Mouse (Mus musculus) hindbrain, embryonic 16.5 days (tissue): ENCODE data around the gene Glis3. TPM values are rescaled to one million over a fixed set of nuclear protein-coding genes. Genes with fewer than 3 reads are reported as not detected.

Experiments used
- ATAC-seq: fragments of 200-750 bp; cut with Nextera tagmentation; 2 replicates; pipeline ENCODE4 v1.8.0; 2017; ENCODE audit warnings: moderate TSS enrichment, moderate library complexity
- H3K27ac ChIP-seq: fragments of 300-500 bp; sonication (generic); 2 replicates; pipeline ENCODE4 v1.5.1; 2014; ENCODE audit warnings: low read depth, mild to moderate bottlenecking, control low read depth, low read length, moderate library complexity
- H3K27me3 ChIP-seq: fragments of 300-500 bp; sonication (generic); replicated peaks from 2 replicates; pipeline ENCODE4 v1.6.1; 2014; ENCODE audit warnings: low read length; ENCODE audit not compliant: control insufficient read depth, insufficient read depth
- H3K36me3 ChIP-seq: fragments of 300-500 bp; sonication (generic); 2 replicates; pipeline ENCODE4 v1.6.1; 2014; ENCODE audit warnings: mild to moderate bottlenecking, low read length, moderate library complexity, mixed read lengths; ENCODE audit not compliant: control insufficient read depth, insufficient read depth
- H3K4me1 ChIP-seq: fragments of 300-500 bp; sonication (generic); 2 replicates; pipeline ENCODE4 v1.6.1; 2014; ENCODE audit warnings: low read depth, low read length; ENCODE audit not compliant: control insufficient read depth, insufficient read depth
- H3K4me2 ChIP-seq: fragments of 300-500 bp; sonication (generic); 2 replicates; pipeline ENCODE4 v1.6.1; 2014; ENCODE audit warnings: mild to moderate bottlenecking, low read length, control low read depth, moderate library complexity
- H3K4me3 ChIP-seq: fragments of 300-500 bp; sonication (generic); 2 replicates; pipeline ENCODE4 v1.5.1; 2014; ENCODE audit warnings: mild to moderate bottlenecking, low read length, control low read depth, moderate library complexity
- H3K9ac ChIP-seq: fragments of 300-500 bp; sonication (generic); 2 replicates; pipeline ENCODE4 v1.6.1; 2014; ENCODE audit warnings: low read depth, mild to moderate bottlenecking, control low read depth, low read length, moderate library complexity
- H3K9me3 ChIP-seq: fragments of 300-500 bp; sonication (generic); 2 replicates; pipeline ENCODE4 v1.6.1; 2014; ENCODE audit warnings: mild to moderate bottlenecking, low read length, moderate library complexity; ENCODE audit not compliant: control insufficient read depth
- WGBS: fragments of 180-500 bp; shearing (Covaris S2); extraction: QIAGEN DNeasy Blood & Tissue Kit; methylation state at CpG from one replicate; pipeline ENCODE4 v1.1.7; 2014; 5-methylcytosine and 5-hydroxymethylcytosine counted together
- polyA plus RNA-seq: library from polyadenylated mRNA; unstranded; fragments of >200 nt; fragmentation: Nextera tagmentation; extraction: Ambion mirVana; gene quantifications from 2 replicates; pipeline ENCODE4 v1.2.1, GENCODE M21; 2015

Glis3 gene
- polyA plus RNA-seq, 1 experiment from 2014 or later = 2.5 TPM

DNA sequence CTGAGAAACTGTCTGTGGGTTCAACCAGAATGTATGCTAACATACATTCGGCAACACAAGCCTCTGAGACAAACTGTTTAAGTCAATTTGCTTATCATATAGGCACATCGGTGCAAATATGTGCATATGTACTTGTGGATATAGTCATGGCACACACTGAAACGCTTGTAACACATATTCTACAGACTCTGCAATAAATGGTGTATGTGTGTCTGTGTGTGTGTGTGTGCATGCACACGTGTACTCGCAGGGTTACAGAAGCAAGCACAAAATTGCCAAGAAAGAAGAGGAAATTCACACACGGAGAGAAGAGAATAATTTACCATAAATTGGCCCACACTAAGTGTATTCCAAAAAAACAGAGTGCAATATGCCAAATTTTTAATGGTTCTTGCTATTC lies 312.6 kb downstream of the Glis3 start:
- no peaks in the 10 kb centered on the region for H3K27me3 ChIP-seq
- 89% methylated on average over 6 of the region's 6 CpGs for WGBS
- H3K27ac ChIP-seq = no peak overlapping the region
- no peak for ATAC-seq
- no peak overlapping the region for H3K4me2 ChIP-seq
- H3K36me3 ChIP-seq = no peaks in the 10 kb centered on the region
- H3K4me3 ChIP-seq = no peak overlapping the region
- H3K9me3 ChIP-seq = no peaks in the 10 kb centered on the region
- H3K9ac ChIP-seq = no peak overlapping the region
- H3K4me1 ChIP-seq = no peaks in the 10 kb centered on the region

DNA sequence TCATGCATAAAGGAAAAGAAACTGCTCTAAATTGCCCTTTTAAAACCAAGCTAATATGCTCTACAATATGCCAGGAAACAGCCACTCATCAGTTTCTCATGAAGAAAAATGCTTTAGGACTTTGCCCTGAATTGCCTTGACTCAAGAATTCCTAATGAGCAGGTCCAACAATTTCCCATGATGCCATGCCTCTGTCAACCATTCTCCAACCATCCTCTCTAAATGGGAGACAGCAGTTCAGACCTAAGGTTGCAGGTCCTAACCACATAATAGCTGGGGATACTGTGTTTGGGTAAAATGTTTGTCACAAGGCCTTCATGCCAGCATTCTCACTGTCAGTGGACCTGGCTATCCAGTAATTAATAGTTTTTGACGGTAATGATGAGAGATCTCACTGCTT lies 313.1 kb downstream of the Glis3 start:
- no peak for ATAC-seq
- Histone ChIP-seq H3K27me3 (no peaks in the 10 kb centered on the region), H3K9ac (no peak overlapping the region), H3K4me2 (no peak overlapping the region), H3K36me3 (no peaks in the 10 kb centered on the region), H3K4me1 (no peaks in the 10 kb centered on the region), H3K27ac (no peak overlapping the region), H3K9me3 (no peaks in the 10 kb centered on the region), H3K4me3 (no peak overlapping the region)
- 69% methylated on average over 1 of the region's 1 CpGs for WGBS

DNA sequence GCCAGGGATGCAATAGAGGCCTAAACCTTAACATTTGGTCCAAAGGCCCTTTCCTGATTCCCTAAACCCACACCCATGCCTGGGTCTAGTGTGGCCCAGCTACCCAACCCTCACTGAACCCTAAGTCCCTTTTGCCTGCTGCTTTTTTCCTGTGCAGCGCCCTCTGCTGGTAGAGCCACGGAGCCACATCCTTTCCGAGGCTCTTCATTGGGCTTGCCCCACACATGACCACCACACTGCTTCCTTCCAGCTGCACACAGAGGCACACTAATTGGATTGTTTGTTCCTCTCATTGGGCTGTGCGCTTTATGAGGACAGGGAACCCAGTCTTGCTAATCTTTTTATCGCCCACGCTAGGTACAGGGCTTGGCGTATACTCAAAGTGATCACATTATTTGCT lies 314.0 kb downstream of the Glis3 start:
- Histone ChIP-seq H3K9me3 (no peaks in the 10 kb centered on the region), H3K27ac (no peak overlapping the region), H3K4me2 (no peak overlapping the region), H3K4me3 (no peak overlapping the region), H3K27me3 (no peaks in the 10 kb centered on the region), H3K36me3 (no peaks in the 10 kb centered on the region), H3K9ac (no peak overlapping the region), H3K4me1 (no peaks in the 10 kb centered on the region)
- ATAC-seq = no peak
- 50% methylated on average over 7 of the region's 7 CpGs for WGBS

DNA sequence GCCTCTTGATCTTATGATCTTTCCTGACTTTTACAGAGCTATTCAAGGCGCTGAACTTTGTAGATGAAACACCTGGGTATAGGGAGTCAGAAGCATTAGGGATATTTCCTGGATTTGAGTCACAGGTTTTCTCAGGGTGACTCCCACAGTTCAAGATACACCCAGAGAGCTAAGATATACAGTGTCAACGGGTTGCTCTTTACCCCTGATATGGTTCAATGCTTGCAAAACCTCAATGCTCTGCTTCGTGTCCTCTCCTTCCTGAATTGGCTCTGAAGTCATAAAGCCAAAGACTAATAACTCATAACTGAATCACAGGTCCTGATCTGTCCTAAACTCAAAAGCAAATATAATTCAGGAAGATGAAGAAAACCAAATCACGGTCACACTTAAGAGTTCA lies 319.0 kb downstream of the Glis3 start:
- Histone ChIP-seq H3K9ac (no peak overlapping the region), H3K4me1 (no peaks in the 10 kb centered on the region), H3K36me3 (no peaks in the 10 kb centered on the region), H3K9me3 (no peaks in the 10 kb centered on the region), H3K4me3 (no peak overlapping the region), H3K27me3 (no peaks in the 10 kb centered on the region), H3K4me2 (no peak overlapping the region), H3K27ac (no peak overlapping the region)
- WGBS = 93% methylated on average over 4 of the region's 4 CpGs
- no peak for ATAC-seq

DNA sequence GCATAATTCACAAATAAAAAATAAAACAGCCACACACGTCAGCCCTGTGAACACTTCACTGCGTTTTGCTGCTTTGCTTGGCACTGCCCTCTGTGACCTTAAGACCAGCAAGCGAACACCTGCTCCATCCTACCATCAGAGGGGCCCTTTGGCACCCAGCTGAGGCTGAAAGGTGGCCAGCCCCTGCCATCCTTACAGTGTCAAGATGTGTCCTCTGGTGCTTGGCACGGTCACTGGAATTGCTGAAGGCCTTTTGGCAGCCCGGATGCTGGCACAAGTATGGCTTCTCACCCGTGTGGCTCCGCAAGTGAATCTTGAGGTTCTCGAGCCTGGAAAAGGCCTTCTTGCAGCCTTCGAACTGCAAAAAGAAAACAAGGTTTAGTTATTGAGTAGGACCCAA lies 322.3 kb downstream of the Glis3 start:
- ATAC-seq = no peak
- WGBS = 74% methylated on average over 9 of the region's 9 CpGs
- no peaks in the 10 kb centered on the region for H3K4me1 ChIP-seq
- H3K27me3 ChIP-seq = no peaks in the 10 kb centered on the region
- H3K36me3 ChIP-seq = no peaks in the 10 kb centered on the region
- no peak overlapping the region for H3K4me2 ChIP-seq
- no peak overlapping the region for H3K9ac ChIP-seq
- H3K4me3 ChIP-seq = no peak overlapping the region
- H3K27ac ChIP-seq = no peak overlapping the region
- H3K9me3 ChIP-seq = no peaks in the 10 kb centered on the region

DNA sequence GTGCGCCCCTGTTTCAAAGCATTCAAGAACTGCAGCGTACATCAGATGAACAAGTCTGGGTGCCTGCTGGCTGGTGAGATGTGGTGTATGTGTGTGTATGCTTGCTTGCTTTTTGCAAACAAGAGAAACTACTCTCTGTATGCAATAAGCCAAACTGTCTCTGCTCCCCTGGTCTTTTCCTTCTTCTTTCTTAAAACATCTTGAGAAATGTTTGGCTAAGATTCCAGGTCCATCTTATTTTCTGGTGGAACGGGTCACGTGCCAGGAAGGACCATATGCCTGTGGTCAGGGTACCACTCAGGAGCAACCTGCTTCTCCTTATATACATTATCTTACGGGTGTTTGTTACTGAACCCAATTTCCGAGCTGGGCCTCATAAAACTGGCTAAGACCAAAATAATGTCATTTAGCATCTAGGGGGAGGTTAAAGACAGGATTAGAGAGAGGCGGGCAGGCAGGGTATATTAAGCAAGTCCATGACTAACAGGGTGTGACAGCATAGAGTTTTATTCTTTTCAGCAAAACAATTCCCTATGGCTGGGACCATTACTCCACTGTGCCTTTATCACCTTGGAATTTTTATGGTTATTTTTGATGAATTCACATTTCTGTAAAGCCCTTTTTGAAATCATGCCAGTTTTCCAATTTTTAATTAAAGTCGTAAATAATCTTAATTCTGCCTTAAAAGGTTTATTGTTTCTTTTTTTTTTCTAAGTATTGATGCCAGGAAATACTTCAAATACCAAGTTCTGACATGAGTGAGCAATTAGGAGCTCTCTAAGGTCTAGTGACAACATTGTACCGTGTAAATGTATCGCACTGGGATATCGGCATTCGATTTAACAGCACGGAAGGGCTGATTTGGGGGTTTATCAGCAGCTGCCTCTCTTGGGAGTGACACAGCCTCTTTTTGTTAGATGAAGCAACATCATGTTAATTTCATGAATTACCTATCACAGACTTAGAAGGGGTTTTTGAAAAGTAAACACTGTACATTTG lies 328.5 kb downstream of the Glis3 start:
- Histone ChIP-seq H3K27ac (no peak overlapping the region), H3K4me1 (no peaks in the 10 kb centered on the region), H3K4me3 (no peak overlapping the region), H3K4me2 (no peak overlapping the region), H3K27me3 (no peaks in the 10 kb centered on the region), H3K9ac (no peak overlapping the region), H3K36me3 (no peaks in the 10 kb centered on the region), H3K9me3 (no peaks in the 10 kb centered on the region)
- WGBS = 52% methylated on average over 13 of the region's 13 CpGs
- no peak for ATAC-seq

DNA sequence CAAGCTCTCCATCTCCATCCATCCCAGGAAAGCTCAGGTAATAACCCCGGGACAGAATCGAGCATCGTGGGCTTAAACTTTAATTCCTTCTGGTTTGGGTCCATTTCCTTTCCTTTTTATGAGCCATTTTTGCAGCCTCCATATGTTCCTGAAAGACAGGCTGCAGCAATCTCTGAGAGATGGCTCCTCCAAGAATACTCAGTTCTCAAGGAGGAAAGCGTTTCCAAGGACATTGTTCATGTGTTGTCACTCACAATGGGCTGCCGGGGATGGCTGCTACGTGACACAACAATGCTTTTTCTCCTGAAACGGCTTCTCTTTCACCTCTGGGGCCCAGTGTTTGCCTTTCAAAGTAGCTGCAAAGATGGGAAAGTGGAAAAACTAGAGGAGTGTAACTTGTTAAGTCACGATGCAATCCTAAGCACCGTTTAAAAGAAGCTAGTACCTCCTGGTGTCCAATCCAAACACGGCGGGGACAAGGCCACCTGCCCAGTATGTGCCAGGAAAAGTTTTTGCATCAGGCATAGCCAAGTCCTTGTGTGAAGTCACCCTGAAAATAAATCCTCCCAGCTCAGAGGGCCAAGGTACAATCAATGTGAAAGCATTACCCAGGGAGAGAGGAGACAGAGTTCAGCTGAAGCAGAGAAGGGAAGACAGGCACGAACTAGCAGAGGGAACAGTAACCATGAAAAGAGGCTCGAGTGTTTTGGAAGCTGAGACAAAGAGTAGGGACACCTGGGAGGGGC lies 332.6 kb downstream of the Glis3 start:
- Histone ChIP-seq H3K36me3 (no peaks in the 10 kb centered on the region), H3K27ac (no peak overlapping the region), H3K4me1 (no peaks in the 10 kb centered on the region), H3K9ac (no peak overlapping the region), H3K4me3 (no peak overlapping the region), H3K4me2 (no peak overlapping the region), H3K9me3 (no peaks in the 10 kb centered on the region), H3K27me3 (no peaks in the 10 kb centered on the region)
- 37% methylated on average over 13 of the region's 13 CpGs for WGBS
- ATAC-seq = no peak; the same call in 1 of the 2 replicates

DNA sequence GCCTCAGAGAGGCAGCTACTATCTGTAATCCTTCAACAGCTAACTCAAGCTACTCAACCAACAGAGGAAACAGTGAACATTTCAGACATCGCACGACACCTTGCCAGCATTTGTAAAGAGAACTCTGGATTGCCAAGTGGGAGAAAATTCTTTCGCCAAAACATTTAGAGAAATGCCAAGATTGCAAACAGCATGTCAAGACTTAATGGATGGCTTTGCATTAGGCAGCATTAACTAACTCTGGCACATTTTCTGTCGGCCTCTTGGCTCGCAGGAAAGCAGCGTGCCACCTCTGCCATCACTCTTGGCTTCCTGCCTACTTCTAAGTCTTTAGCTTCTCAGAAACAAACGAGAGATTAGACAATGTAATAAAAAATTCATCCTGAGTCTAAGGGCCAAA lies 336.2 kb downstream of the Glis3 start:
- Histone ChIP-seq H3K9ac (no peak overlapping the region), H3K27ac (no peak overlapping the region), H3K4me3 (no peak overlapping the region), H3K9me3 (no peaks in the 10 kb centered on the region), H3K27me3 (no peaks in the 10 kb centered on the region), H3K36me3 (no peaks in the 10 kb centered on the region), H3K4me1 (no peaks in the 10 kb centered on the region), H3K4me2 (no peak overlapping the region)
- no peak for ATAC-seq
- WGBS = 61% methylated on average over 7 of the region's 7 CpGs

DNA sequence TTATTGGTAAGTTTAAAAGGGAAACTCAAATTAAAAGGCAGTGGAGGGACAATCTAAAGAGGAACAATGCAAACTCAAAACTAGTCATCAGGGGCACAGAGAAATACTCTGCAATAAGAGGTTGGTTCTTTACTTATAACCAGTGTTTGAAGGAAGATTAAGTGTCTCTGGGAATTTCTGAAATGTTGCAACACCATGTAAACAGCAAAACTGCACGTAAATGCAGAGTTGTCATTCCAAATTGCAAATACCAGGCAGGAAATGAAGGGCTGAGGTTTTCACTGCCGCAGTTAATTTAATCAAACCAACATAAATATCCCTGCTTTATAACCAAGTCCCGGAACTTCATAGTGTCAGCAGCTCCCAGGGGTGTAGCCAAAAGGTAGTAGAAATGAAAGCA lies 342.3 kb downstream of the Glis3 start:
- Histone ChIP-seq H3K9ac (no peak overlapping the region), H3K27me3 (no peaks in the 10 kb centered on the region), H3K36me3 (no peaks in the 10 kb centered on the region), H3K9me3 (no peaks in the 10 kb centered on the region), H3K4me3 (no peak overlapping the region), H3K4me1 (peaks cover 15% of the 10 kb centered on the region), H3K27ac (no peak overlapping the region), H3K4me2 (no peak overlapping the region)
- WGBS = 27% methylated on average over 3 of the region's 3 CpGs
- ATAC-seq = no peak
